Mouse (Mus musculus) thymus, adult 2 months (tissue): ENCODE data around the gene Tbc1d32.

Source experiments
- CTCF ChIP-seq: fragments of 200-500 bp; IDR thresholded peaks from 2 replicates; pipeline ENCODE4 v1.5.1; 2012; ENCODE audit warnings: mild to moderate bottlenecking, control low read depth, low read length, moderate library complexity, borderline replicate concordance; ENCODE audit not compliant: control insufficient read depth, poor library complexity, insufficient read depth; ENCODE audit errors: extremely low read depth
- POLR2A ChIP-seq: fragments of 200-500 bp; IDR thresholded peaks from 2 replicates; pipeline ENCODE4 v1.6.1; 2012; ENCODE audit warnings: mild to moderate bottlenecking, low read length, control low read depth, moderate library complexity; ENCODE audit not compliant: control insufficient read depth, poor library complexity, insufficient read depth; ENCODE audit errors: extremely low read depth

- TF ChIP-seq POLR2A, result no peak
- TF ChIP-seq CTCF, result no peak
Observed at GRCm38 (mm10) chr10:56126972-56127371, 101.5 kb downstream of the Tbc1d32 start.
